Mouse (Mus musculus): ENCODE results near the gene Arhgap32.
"Not testable (repeated sequence)": the region's sequence is repeated elsewhere in the genome, so short reads cannot be mapped to it uniquely, and the experiment has no call there.

Gene Arhgap32

DNA sequence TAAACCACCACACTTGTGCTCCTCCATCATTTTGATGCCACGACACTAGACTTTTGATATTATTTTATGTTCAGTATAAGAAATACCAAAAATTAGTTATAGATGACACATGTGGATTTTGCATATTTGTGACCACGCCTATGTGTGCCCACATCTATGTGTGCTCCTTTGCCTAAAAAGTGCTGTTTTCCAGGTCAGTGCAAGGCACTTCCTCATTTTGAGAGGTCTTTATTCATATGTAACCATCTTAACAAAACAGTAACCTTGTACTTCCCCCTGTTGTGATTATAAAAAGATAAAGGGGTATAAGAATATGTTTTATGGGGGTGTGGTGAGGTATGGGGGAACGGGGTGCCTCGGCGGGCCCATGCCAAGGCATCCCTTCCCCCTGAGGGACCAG is 22.7 kb downstream of the Arhgap32 start:
- DNase-seq = no peak

DNA sequence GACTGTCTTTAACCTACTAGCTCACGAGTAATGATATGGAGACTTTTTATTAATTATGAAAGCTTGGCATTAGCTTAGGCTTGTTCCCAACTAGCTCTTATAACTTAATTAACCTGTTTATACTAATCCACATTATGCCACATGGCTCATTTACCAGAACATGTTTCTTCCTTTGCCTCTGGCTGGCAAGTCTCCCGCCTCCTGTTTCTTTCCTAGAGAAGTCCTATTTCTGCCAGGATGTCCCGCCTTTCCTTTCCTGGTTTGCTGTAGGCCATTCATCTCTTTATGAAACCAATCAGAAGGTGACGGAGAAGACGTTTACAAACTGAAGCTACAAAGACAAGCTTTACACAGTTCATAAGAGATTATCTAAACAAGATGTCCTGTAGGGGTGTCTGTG is 23.7 kb downstream of the Arhgap32 start:
- DNase-seq = no peak

DNA sequence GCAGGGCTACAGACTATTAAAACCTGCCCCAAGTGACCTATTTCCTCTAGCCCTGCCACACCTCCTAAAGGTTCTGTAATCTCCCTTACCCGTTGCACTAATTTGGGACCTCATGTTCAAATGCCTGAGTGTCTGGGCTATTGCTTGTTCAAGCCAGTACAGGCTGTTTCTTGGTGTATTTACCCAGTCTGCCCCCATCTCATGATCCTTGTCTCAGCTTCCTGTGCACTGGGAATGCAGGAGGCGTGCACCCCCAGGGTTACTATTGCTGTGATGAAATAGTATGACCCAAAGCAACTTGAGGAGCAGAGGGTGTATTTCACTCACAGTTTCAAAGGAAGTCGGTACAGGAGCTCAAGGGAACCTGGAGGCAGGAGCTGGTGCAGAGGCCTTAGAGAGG is 26.9 kb downstream of the Arhgap32 start:
- DNase-seq = no peak

DNA sequence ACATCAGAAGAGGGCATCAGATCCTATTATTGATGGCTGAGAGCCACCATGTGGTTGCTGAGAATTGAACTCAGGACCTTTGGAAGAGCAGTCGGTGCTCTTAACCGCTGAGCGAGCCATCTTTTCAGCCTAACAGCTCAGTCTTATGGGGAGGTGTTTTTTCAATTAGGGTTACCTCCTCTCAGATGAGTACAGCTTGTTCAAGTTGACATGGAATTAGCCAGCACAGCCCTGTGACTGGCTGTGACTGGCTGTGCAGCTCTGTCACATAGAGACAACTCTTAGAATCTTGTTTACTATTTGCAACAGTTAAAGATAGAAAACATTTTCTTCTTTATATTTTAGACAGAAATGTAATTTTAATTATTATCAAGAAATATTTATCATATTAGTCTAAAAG is 27.5 kb downstream of the Arhgap32 start:
- no peak for DNase-seq

DNA sequence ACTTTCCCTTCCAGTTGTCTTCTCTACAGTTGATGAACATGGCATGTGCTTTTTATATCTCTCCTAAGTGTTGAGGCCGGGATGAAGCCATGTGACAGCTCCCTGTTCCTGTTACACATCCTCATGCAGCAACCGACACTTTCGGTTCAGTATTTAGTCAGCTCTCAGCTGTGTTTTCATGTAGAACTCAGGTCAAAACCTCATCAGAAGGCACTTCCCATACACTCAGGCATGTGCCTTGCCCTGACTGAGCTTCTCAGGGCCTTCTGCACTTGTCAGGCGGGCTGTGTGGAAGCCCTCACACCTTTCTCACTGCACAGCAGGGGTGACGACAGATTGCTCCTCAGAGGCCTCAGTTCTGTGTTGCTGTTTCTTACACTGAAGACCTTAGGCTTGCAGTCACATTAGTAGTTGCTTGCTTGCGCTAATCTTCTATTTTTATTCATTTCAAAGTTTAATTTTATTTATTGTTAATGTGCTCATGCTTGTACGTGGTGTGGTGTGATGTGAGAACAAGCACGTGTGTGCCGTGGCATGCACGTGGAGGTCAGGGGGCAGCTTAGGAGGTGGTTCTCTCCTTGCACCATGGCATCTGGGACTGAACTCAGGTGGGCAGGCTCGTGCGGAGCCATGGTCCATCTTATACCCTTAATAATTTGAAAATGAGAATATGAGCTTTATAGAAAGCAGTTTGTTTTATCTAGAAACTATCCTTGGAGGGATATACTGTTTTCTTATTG is 30.5 kb downstream of the Arhgap32 start:
- peak in 1 of 2 experiments; percentile 17 for DNase-seq

DNA sequence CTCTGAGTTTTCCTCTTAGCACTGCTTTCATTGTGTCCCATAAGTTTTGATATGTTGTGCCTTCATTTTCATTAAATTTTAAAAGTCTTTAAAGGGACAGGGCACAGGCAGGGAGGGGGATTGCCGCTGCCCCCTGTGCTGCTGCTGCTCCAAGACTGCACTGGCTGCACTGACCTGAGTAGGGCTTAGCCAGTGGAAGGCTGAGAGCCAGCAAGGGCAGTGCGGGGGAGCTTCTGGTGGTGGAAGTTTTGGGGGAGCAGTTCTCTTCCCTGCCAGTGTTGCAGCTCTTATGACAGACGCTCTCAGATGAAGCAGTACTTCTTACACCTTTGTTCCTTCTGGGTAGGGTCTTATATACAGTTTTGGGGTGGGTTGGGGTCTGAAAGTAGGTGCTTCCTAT is 33.3 kb downstream of the Arhgap32 start:
- DNase-seq = no peak

DNA sequence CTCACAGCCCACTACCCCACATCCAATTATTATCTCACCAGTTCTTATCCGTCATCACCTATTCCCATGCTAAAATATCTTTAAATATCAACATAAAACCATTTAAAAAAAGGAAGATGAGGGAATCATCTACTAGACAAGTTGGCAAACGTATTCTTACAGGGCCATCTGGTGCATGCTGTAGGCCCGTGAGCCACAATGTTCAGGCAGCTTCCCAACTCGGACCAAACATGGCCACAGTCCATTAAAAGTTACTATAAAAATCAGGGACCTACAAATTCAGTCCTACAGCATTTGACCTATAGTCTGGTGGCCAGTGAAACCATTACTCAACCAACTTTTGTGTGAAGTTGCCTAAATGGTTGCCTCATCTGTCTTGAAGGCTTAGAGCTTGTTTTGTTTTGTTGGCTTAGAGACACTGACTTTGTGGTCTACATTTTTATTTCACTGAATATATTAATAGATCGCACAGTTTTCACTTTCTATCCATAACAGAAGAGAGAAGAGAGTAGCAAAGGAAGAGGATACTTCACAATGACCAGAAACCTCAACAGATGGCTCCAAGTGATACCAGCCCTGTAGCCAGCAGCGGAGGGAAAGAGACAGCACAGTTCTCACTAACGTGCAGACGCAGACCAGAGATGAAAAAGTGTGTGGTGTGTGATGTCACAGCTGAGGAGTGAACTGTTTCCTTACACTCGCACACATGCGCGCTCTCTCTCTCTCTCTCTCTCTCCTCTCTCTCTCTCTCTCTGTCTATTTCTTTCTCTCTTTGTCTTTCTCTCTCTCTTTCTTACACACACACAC is 34.1 kb downstream of the Arhgap32 start:
- DNase-seq = peak in 1 of 2 experiments; percentile 8

DNA sequence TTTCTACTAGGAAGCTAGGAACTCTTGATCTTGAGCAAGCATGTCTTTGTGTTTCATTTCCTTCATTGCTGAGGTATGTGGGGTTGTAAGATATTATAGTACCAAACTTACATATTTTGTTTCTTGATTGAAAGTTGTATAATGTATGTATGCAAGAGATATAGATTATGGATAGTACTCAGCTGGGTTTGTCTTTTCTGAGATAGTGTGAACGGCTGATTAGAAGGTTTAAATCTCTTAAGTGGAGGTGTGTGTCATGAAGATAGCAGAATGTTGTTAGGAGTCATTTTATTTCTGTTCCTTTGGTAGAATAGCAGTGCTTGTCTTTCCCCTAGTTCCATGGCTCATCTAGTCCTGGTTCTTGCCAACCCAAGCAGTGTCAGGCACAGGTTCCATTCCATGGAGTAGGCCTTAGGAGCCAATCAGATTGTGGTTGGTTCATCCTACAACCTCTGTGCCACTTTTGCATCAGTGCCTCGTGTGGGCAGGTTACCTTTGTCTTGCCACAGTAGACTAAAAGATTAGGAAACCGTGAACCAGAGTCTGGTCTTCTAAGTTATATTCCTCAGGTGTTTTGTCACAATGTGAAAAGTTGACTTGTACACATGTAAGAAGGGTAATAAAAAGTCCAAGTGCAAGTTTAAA is 38.9 kb downstream of the Arhgap32 start:
- no peak for DNase-seq

DNA sequence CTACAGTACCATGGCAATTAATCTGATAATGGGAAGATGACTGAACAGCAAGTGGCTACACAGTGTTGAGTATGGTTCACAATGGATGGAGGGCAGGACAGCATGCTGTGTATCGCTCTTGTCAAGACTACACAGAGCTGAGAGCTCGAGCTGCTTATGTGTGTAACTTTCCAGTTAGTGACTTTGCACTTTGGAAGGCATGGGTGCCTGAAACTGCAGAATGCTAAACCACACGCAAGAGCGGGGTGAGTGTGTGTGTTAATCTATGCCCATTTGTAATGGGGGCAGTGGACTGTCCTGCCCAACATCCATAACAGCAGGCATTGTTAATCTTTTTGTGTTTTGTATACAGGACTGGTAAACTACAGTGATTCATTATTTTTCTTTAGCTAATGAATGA is 40.8 kb downstream of the Arhgap32 start:
- DNase-seq = no peak

DNA sequence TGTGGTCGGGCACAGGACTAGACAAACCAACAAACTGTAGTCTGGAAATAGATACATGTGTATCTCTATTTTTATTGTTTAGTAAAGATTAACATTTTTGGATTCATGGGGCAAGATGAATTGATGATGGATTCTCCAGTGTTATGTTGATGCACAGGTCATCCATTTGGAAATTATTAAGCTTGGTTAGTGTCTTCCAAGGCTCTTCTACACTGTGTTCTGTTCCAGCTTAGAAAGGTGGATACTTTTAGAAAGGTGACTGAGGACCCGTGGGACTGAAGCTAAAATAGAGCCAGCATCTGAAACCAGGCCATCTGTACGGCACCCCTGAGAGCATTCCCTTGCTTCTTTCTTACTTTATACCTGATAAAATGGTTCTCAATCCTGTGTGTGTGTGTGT is 41.3 kb downstream of the Arhgap32 start:
- no peak for DNase-seq

DNA sequence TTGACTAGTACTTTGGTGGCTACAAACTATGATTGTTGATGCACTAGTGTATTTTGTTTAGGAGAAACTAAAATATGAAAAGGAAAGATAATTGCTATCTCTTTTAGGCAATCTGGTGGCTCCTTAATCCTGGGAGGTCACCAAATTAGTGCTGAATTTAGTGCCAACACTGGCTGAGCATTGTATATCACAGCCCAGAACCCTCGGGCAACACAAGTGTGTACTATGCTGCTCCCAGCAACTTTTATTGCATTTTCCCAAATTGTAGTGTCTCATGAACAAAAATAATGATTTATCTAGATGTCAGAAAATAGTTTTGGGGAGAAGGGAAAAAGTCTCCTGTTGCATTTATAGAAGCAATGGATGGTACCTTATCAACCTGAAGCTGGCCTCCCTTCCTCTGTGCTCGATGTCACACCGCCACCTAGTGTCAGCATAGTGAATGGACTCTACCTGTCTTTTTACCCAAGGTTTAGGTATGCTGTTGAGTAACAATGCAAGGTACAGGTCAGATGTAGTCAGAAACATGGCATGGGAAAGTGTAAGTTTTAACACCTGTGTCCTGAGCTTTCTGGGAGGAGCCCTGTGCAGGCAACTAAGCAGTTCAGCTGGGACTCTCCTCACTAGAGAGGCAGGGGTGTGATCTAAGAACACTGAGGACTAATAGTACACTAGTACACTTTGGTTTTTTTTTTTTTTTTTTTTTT is 43.1 kb downstream of the Arhgap32 start:
- peak; percentile 9 to 24 for DNase-seq

DNA sequence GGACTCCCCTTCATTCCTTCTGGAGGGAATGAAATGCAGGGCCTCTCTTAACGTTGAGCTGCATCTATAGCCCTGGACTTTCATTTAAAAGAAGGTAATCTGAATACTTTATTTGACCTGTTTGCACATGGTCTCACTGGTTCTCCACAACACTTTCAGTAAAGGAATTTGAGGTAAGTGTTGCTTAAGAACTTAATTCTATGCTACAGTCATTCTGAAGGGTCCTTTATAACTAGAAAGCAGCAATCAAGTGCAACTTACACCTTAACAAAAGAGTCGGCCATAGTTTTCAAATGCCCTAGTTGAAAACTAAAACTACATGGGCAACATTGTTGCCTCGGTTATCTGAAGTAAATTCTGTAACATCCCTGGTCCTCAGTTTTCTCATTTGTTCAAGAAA is 43.8 kb downstream of the Arhgap32 start:
- DNase-seq = no peak

DNA sequence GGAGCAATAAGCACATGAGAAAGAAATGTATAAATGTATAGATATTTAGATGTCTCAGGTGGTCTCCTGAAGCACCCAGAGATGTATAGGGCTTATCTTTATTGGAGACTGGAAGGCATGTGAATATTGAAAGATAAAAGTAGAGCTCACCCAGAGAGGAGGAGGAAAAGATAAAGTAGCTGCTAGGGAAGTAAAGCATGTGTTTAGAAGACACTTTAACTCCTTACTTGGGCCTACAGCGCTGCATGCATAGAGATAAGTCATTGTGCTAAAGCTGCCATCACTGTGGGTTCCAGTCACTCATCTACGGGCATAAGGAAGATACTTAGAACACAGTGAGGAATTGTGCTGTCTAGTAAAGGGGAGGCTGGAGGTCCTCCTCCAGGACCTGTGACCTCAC is 46.9 kb downstream of the Arhgap32 start:
- no peak for DNase-seq

DNA sequence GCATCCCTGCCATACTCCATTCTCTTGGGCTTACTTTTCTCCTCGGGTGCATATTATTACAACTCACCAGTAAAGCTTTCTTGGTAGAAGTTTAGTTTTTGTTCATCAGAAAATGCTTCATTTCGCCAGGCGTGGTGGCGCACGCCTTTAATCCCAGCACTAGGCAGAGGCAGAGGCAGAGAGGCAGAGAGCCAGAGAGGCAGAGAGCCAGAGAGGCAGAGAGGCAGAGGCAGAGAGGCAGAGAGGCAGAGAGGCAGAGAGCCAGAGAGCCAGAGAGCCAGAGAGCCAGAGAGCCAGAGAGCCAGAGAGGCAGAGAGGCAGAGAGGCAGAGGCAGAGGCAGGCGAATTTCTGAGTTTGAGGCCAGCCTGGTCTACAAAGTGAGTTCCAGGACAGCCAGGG is 47.9 kb downstream of the Arhgap32 start:
- DNase-seq = not testable (repeated sequence)

DNA sequence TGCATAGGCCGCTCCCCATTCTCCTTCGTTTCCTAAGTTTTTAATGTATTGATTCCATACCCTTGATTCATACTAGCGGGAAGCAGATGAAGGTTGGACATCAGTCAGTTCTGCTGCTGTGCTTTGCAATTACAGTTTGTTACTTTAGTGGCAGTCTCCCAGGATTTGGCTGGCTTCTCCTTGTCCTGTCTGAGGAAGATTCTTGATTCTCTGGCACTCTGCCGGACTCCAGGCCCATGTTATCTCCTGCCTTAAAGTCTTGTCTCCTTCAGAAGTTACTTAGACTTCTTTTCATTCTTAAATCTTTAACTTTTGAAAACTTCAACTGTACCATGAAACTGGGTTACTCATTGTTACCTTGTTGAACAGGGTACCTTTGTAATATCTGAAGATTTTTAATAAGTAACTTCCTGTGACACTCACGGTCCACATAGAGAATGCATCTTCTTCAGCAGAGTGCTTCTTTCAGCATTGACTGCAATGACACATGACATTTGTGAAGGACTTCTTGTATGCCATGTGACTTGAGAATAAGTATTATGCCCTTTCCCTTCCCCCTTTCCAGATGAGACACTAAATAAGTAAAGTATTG is 52.7 kb downstream of the Arhgap32 start:
- DNase-seq = no peak

DNA sequence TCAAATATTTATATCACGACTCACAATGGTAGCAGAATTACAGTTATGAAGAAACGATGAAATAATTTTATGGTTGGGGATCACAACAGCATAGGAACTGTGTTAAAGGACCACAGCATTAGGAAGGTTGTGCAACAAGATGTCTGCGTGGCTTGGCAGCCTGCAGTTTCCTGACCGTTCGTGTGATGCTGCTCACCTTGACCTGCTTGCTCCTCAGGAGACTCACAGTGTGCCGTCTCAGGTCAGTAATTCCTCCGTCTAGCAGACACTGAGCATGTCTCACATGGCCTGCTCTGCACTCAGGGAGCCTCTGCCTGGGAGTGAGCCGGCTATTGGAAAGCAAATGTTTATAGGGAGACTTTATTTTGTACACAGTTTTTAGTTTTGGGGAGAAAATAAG is 54.8 kb downstream of the Arhgap32 start:
- DNase-seq = no peak

DNA sequence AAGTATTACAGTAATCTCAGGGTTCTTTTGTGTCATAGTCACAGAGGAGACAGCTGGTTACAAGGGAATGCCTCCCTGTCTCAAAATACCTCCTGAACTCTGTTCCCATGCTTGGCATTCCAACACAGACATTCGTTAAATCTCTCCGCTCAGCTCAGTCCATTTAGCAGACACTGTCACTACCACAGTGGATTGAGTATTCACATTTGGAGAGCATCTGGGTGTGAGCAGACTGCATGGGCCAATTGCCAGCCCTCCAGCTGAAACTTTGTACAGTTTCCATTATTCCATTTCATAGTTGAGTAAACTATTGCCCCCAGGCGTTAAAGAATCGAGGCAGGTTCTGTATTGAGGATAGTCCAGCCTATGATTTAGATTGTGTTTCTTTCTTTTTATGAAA is 60.7 kb downstream of the Arhgap32 start:
- DNase-seq = no peak

DNA sequence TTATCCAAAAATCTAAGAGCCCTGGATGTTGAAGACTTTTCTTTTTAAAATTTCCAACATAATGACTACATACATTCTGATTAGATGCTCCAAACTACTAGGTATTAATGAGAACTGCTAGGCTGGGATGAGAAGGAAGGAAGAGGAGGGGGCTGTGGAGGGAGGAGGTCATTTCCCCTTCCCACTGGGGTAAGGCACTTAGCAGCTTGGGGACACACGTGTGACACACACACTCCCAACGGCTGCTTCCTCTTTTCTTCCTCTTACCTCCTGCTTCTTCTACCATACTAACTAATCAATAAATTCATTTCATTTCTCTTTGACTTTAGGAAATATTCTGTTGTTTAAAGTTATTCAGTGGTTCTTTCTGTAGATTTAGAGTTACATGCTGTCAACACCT is 65.2 kb downstream of the Arhgap32 start:
- DNase-seq = no peak

DNA sequence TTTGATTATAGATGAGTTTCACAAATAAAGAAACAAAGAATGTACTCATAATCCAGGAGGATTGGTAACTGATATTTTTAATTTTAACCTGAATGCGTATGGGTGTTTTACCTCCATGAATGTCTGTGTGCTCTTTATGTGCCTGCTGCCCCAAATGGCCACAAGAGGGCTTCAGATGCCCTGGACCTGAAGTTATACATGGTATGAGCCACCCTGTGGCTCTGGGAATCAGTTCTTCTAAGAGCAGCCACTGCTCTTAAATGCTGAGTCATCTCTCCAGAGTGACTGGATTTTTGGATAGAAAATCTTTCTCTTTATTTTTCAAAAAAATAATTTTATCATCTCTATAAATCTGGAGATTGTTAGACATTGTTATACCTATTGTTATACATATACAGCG is 70.6 kb downstream of the Arhgap32 start:
- DNase-seq = no peak

DNA sequence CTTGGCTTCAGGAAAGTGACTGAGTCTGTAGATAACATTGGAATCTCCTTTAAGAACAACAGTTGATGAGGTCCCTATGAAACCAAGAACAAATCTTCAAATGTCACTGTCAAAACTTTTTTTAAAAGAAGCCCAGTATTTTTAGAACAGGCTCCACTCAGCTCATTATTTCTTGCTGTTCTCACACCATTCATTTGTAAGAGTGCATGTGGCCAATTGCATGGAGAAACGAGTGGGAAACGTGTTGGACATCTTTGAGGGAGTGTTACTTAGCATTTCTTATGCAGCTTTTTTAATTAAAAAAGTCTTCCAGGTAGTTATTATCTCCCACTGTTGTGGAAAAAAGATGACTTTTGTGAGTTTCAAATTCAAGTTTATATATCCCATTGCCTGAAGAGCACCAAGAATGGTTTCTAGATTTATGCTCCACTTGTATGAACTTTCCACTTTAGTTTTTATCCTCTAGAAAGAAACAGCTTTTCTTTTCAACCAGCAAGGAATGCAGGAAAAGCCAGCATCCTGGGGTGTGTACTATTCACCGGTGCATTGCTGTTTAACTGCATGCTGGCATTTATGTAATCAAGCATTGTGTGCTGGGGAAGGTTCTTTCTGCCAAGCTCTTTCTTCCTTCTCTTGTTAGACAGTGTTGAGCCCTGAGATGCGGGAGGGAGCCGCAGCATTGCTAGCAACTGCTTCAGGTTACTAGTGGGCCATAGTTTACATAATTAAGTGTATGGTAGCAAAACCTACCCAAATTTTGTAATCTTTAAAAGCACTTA is 76.5 kb downstream of the Arhgap32 start:
- DNase-seq = no peak

DNA sequence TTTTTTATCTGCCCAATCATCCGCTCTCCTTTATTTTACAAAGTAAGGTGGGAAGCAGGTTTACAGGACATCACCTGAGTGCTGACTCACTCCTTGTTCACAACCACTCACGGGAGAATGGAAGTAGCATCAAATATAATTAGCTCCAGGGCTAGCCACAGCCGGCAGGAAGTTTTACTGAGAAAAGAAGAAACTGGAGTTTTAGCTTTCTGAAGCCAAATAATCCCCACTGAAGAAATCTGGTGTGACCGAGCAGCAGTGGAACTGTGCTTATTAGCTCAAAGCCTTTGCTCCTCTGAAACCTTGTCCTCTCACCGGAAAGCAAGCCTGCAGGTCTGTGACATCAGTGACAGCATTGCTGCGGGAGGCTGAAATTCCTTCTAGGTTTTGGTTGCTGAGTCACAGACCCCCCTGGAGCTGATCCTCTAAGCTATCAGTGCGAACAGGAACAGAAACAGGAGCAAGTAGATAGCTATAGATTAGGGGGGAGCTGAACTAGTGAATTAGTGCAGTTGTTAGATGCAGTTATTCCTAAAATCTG is 88.6 kb downstream of the Arhgap32 start:
- DNase-seq = no peak

DNA sequence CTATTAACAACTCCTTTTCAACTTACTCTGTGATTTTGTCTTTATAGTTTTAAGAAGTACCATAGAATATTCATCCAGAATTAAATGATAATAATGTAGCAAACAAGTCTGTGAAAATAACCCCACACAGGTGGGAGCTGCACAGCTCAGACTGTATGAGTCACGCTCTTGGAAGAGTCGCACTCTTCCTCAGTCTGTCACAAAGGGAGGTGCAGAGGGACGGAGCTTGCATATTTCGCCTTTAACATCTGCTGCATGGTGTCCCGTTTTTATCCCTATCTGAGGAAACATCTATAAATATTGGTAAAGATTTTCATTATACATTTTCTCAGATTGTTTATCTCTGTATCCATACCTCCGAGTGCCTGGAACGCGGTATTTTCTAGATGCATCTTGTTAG is 91.2 kb downstream of the Arhgap32 start:
- no peak for DNase-seq
